Mouse (Mus musculus): ENCODE data around the gene Cops9.

DNA sequence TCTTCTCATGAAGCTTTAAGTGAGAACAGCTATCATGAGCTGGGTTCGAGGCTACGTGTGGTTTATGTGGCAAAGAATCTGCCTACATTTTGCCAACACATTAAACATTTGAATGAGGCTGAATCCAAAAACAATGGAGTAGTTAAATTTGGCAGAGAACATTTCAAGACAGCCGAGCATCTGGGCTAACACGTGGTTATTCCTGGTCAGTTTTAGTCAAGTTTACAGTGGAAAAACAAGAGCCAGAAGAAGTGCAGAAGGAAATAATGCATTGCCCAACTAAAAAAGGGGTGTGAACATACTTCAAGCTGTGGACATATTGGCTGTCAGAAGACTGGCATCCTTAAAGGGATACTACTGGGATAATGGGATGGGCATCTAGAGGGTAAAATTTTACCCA is 29.5 kb upstream of the Cops9 start:
- TF ChIP-seq POLR2A (IDR thresholded peaks at IDR 0.05; ENCODE audit: insufficient read depth, low read depth, low read length) (no peak), CTCF (IDR thresholded peaks at IDR 0.05) (no peak)
